ENCODE assay signal across 8 mouse cellular contexts in genomic region chr5:99729361-99729882, GRCm38 (mm10). TPM values are rescaled to one million over a fixed set of nuclear protein-coding genes. Genes with fewer than 3 reads are reported as not detected.
A peak's percentile ranks its signal among the peaks of the same experiment; 100 is the strongest.
DNase-seq lines count a peak whose midpoint lies in the region; ATAC-seq lines count a peak whose summit lies in the region.

No protein-coding gene starts in this region.

- H3K36me3 ChIP-seq in forebrain, embryonic 15.5 days = no peaks in the 10 kb centered on the region
- H3K36me3 ChIP-seq in hindbrain, embryonic 14.5 days (replicated peaks; ENCODE audit: control insufficient read depth, insufficient read depth) = no peaks in the 10 kb centered on the region
- H3K36me3 ChIP-seq in midbrain, embryonic 14.5 days (ENCODE audit: control insufficient read depth, insufficient read depth, low read length) = no peaks in the 10 kb centered on the region

- peak overlapping the region; percentile 99 for H3K4me2 ChIP-seq in forebrain, embryonic 15.5 days (replicated peaks)
- peak overlapping the region; percentile 94 for H3K4me2 ChIP-seq in hindbrain, embryonic 14.5 days (replicated peaks)
- peak overlapping the region; percentile 96 for H3K4me2 ChIP-seq in midbrain, embryonic 14.5 days (ENCODE audit: low read length)

- intact Hi-C loops in left cerebral cortex, postnatal 36 days (cut with DNase I) = loop anchor here (10.0 kb wide), 1 partner anchor 525 kb away; no protein-coding TSS in a partner anchor

- H3K9me3 ChIP-seq in forebrain, embryonic 15.5 days = no peaks in the 10 kb centered on the region
- H3K9me3 ChIP-seq in hindbrain, embryonic 14.5 days (ENCODE audit: control insufficient read depth, low read length) = no peaks in the 10 kb centered on the region
- H3K9me3 ChIP-seq in midbrain, embryonic 14.5 days (ENCODE audit: control insufficient read depth, low read length) = no peaks in the 10 kb centered on the region

- H3K4me3 ChIP-seq in forebrain, embryonic 15.5 days = peak overlapping the region; percentile 73
- peak overlapping the region; percentile 49 for H3K4me3 ChIP-seq in hindbrain, embryonic 14.5 days (replicated peaks; ENCODE audit: low read length)
- H3K4me3 ChIP-seq in midbrain, embryonic 14.5 days (replicated peaks; ENCODE audit: low read depth, low read length) = peak overlapping the region; percentile 69

- H3K4me1 ChIP-seq in forebrain, embryonic 15.5 days = peaks cover 17% of the 10 kb centered on the region
- peaks cover 15% of the 10 kb centered on the region; the same call in 1 of the 2 replicates for H3K4me1 ChIP-seq in hindbrain, embryonic 14.5 days (replicated peaks; ENCODE audit: control insufficient read depth, insufficient read depth, low read length)
- peaks cover 14% of the 10 kb centered on the region for H3K4me1 ChIP-seq in midbrain, embryonic 14.5 days (ENCODE audit: control insufficient read depth, insufficient read depth, low read length)

- WGBS in forebrain, embryonic 15.5 days = 1% methylated on average over 18 of the region's 18 CpGs
- 2% methylated on average over 18 of the region's 18 CpGs for WGBS in hindbrain, embryonic 14.5 days
- 1% methylated on average over 18 of the region's 18 CpGs for WGBS in midbrain, embryonic 14.5 days

- H3K27me3 ChIP-seq in forebrain, embryonic 15.5 days = peaks cover 8% of the 10 kb centered on the region; the same call in 1 of the 2 replicates
- H3K27me3 ChIP-seq in hindbrain, embryonic 14.5 days (ENCODE audit: control insufficient read depth, insufficient read depth, low read length) = peaks cover 11% of the 10 kb centered on the region; the same call in 1 of the 2 replicates
- peaks cover 17% of the 10 kb centered on the region for H3K27me3 ChIP-seq in midbrain, embryonic 14.5 days (ENCODE audit: control insufficient read depth, insufficient read depth, low read length)

- peak; percentile 32 for DNase-seq in Muller cell, postnatal 12 days (ENCODE audit: inconsistent ontology term)
- DNase-seq in cerebellum, adult 11 months = peak; percentile 23
- DNase-seq in hindbrain, embryonic 14.5 days (ENCODE audit: low spot score) = no peak
- peak; percentile 51 to 61 for DNase-seq in left cerebral cortex, postnatal 36 days (ENCODE audit: low spot score in 2 of 2)
- DNase-seq in midbrain, embryonic 14.5 days = peak; percentile 68
- peak; percentile 10 for DNase-seq in testis, postnatal 14 days (ENCODE audit: low spot score)
- DNase-seq in thymus, adult 18-20 months = no peak

- H3K27ac ChIP-seq in forebrain, embryonic 15.5 days (replicated peaks) = peak overlapping the region; percentile 37; the same call in 1 of the 2 replicates
- H3K27ac ChIP-seq in hindbrain, embryonic 14.5 days = peak overlapping the region; percentile 60; the same call in 1 of the 2 replicates
- H3K27ac ChIP-seq in midbrain, embryonic 14.5 days (replicated peaks; ENCODE audit: low read depth, low read length) = peak overlapping the region; percentile 52

- peak; percentile 73 for ATAC-seq in forebrain, embryonic 15.5 days (replicated peaks)
- peak; percentile 32 for ATAC-seq in hindbrain, embryonic 14.5 days (ENCODE audit: low FRiP score)
- ATAC-seq in midbrain, embryonic 14.5 days (ENCODE audit: low FRiP score, low TSS enrichment) = peak; percentile 64

- peak overlapping the region; percentile 45 for H3K9ac ChIP-seq in forebrain, embryonic 15.5 days (replicated peaks)
- H3K9ac ChIP-seq in hindbrain, embryonic 14.5 days = peak overlapping the region; percentile 50
- peak overlapping the region; percentile 40; the same call in 1 of the 2 replicates for H3K9ac ChIP-seq in midbrain, embryonic 14.5 days (replicated peaks; ENCODE audit: low read length)

RNA-seq across cellular contexts. Expression of gene Rasgef1b, which starts 0.6 kb away (rescaled TPM):
- 115 and 143 TPM in 2 replicates for polyA plus RNA-seq in forebrain, embryonic 15.5 days (2015; fragmentation: Nextera tagmentation; extraction: Ambion mirVana)
- 47.5 and 51.5 TPM in 2 replicates for polyA plus RNA-seq in hindbrain, embryonic 14.5 days (2014; fragmentation: Nextera tagmentation; extraction: Ambion mirVana)
- total RNA-seq in left cerebral cortex, postnatal 36 days (2021) = 10 to 100 TPM; 85.1 to 90.1 TPM
- polyA plus RNA-seq in midbrain, embryonic 14.5 days (2014; fragmentation: Nextera tagmentation; extraction: Ambion mirVana) = 59.5 and 75.6 TPM in 2 replicates

Comparison
In these comparisons a context has a peak if more than half of its experiments do, and no peak if none do; other contexts are left out.
1. DNase-seq: peak in Muller cell, postnatal 12 days (single experiment), cerebellum, adult 11 months (single experiment), left cerebral cortex, postnatal 36 days (2 of 2), midbrain, embryonic 14.5 days (single experiment) and testis, postnatal 14 days (single experiment); none in hindbrain, embryonic 14.5 days (single experiment) and thymus, adult 18-20 months (0 of 2).
2. Peak in every context shown above with its lines, with median percentiles within 50 percentile points of each other: ATAC-seq, H3K27ac ChIP-seq, H3K4me2 ChIP-seq, H3K4me3 ChIP-seq and H3K9ac ChIP-seq.